Mouse (Mus musculus): Measurements from ENCODE around the gene Fam83c.

Gene Fam83c

DNA sequence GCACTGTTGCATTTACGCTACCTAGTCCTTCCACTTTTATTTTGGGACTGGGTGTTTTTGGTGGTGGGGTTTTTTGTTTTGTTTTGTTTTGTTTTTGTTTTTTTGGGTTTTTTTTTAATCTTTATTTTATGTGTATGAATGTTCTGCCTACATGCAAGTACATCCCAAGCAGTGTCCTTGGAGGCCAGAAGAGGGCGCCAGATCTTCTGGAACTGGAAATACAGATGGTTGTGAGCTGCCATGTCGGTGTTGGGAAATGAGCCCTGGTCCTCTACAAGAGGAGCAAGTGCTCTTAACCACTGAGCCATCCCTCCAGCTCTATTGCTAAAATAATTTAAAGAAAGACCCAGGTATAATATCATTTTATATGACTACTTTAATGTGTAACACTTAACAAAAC lies 31.9 kb downstream of the Fam83c start:
- no peak for DNase-seq (ENCODE audit: extremely low spot score, low read depth, low spot score)

DNA sequence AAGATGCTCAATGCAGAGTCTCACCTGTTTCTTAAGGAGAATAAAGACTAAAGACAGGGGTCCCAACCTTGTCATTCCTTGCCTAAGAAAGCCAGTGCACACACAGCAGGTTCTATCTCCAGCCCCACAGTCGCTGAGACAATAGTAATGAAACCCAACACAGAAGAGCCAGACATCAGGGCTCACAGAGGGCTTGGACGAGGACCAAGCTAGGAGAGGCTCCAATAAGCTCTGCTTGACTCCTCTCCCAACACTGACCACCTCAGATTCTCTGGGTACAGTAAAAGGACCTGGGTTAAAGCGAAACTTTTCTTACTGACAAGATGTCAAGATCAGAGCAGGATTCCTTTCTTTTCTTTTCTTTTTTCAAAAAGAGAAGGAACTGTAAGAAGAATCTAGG lies 36.0 kb downstream of the Fam83c start:
- DNase-seq (ENCODE audit: extremely low spot score, low read depth, low spot score), result no peak

DNA sequence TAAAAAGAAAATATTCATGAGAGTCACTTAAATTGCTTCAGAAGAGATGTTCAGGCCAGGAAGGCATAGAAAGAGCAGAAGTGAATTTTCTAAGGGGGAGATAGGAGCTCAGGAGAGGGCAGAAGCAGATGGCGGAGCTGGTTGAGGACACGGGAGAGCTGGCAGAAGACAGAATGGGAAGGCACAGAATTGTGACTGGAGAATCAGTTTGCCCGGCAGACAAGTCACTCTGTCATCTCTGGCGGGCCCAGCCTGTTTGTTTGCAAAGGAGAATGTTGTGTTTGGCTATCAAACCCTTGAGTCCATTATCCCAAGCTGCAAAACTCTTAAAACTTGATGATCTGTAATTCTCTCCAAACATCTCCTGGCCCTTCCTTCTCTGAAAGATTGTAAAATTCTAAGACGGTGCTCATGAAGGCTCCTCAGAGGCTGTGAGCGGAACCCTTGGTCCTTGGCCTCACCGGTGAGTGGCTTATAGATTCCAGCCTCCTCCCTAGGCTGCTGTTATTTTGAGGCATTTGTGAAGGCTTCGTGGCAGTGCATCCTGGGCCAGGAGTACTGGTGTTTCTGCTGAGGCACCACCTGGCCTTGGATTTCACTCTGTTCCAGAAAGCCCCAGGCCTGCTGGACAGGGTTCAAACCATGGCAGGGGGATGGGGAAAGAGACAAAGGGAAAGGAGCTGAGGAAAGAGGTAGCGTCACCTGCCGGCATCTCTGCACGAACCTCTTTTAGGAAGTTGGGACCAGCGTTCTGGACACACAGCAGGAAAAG lies 39.8 kb downstream of the Fam83c start:
- no peak for DNase-seq (ENCODE audit: extremely low spot score, low read depth, low spot score)

DNA sequence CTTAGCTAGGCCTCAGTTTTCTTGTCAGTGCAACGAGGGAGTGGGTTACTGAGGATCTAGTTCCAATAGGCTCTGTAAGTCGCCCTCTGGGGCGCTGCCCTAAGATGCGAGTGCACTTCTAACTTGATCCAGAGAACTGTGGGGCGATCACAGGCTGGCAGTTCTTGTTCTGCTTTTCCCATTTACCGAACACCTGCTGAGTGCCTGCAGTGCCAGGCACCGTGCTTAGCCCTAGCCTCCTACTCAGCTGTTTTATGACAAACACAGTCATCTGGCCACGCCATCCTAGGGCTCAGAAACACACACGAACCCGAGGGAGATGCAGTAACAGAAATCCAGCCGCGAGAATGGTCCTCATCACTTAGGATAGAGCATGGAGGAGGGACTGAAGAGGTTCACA lies 41.8 kb downstream of the Fam83c start:
- no peak for DNase-seq (ENCODE audit: extremely low spot score, low read depth, low spot score)

DNA sequence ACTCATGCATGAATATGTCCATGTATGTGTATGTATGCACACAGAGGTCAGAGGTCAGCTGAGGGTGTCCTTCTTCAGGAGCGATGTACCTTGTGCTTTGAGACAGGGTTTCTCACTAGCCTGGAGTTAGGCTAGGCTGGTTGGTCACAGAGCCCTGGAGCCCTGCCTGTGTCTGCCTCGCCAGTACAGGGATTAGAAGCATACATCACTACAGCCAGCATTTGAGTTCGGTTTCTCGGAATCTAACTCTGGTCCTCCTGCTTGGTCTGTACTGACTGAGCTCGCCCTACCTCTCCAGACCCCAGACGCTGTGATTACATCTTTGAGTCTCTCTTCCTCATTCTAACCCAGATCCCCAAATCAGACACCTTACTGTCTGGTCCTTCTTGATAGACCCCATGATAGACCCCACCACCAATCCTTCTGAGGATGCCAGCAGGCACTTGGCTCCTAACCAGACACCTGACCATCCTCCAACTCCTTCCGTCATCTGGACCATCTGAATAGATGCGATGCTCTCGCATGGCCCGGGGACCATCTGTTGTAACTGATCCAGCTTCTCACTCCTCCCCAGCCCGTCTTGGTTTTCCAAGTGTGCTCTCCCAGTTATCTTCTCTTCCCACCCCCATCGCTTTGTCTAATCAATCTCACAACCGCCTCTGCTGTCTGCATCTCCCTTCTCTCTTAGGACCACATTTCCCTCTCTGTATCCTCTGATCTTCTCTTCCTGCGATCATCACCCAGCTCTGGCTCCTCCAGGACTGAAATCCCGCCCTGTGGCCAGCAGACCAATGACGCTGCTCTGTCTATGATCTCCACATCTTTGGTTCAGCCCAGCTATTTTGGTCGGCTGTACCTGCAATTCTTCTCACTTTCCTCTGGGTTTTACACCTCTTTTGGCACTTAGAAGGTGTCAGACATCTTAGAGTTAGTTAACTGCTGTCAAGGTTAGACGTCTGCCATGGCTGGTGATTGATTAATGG lies 46.4 kb downstream of the Fam83c start:
- no peak for DNase-seq (ENCODE audit: extremely low spot score, low read depth, low spot score)

DNA sequence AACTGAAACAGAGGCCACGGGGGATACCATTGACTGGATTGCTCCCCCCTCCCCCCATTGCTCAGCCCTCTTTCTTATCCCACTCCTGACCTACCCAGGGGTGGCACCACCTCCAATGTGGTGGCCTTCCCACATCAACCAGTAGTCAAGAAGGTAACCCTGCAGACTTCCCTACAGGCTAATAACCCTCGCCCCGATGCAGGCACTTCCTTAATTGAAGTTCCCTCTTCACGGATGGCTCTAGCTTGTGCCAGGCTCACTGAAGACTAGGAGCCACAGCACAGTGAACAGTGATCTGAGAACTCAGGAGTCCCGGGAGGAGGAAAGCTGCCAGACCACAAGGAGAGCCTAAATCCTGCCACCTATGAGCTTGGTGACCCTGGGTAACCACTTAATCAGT lies 47.7 kb downstream of the Fam83c start:
- no peak for DNase-seq (ENCODE audit: extremely low spot score, low read depth, low spot score)

DNA sequence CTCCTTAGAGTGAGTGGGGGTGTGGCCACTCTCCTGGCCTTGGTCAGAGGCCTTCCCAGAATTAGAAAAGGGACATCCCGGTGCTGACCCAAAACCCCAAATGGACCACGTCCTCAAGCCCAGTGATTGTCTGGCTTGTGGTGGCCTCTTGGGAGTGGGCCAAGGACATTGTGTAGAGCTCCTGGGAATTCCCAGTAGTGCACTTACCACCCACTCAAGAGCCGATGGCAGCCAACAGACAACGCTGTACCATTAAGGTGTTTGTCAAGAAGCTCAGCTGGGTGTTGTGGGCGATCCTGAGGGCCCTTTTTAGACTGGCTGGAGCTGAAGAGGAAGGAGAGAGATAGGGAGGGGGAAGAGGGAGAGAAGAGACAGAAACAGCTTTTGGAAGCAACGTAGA lies 50.1 kb downstream of the Fam83c start:
- DNase-seq (ENCODE audit: extremely low spot score, low read depth, low spot score), result no peak

DNA sequence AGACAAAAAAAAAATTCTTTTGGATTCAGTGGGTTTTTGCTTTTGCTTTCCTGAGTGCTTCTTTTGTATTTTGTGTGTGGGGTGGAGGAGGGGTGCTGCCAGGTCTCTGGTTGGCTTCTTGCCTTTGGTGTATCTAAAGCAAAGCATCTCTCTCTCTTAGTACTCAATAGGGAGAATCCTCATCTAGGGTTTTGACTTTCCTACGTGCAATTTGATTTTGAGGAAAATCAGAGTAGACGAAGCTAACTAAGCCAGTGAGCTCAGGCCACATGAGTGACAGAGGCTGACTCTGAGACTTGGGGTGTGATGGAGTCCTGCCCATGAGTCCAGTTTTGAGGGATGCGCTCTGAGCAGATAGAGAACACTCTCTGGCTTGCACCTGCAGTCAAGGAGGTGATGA lies 55.1 kb downstream of the Fam83c start:
- no peak for DNase-seq (ENCODE audit: extremely low spot score, low read depth, low spot score)

DNA sequence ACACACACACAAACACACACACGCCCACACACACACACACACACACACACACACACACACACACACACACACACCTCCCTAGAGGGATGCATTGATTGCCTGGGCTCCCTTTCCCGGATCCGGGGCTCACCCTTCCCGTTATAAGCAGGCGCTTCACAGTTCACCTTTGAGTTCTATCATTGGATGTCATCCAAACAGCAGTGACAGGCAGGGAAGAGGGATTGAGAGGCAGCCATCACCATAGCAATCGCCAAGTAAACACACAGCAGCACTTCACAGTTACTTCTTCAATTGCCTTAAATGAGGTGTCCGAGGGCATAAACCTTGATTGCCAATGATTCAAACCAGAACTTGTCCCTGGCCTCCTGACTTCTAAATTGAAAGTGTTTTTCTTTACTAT lies 55.6 kb downstream of the Fam83c start:
- no peak for DNase-seq (ENCODE audit: extremely low spot score, low read depth, low spot score)

DNA sequence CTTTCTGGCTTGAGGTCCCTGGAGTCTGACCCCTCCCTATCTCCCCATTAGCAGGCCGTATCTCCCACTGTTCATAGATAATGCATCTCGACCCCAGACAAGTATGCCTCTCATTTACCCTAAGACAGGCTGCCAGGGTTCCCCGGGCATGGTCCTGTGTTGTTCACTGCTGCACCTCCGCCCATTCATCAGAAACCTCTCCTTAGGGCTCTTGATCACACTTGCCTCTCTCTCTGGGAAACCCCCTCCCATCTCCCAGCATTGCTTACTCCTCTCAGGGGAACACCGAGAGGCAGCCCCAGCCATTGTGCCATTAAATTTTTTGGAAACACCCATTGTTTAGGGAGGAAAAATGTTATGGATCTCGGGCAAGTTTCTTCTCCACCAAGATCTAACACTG lies 56.6 kb downstream of the Fam83c start:
- no peak for DNase-seq (ENCODE audit: extremely low spot score, low read depth, low spot score)

DNA sequence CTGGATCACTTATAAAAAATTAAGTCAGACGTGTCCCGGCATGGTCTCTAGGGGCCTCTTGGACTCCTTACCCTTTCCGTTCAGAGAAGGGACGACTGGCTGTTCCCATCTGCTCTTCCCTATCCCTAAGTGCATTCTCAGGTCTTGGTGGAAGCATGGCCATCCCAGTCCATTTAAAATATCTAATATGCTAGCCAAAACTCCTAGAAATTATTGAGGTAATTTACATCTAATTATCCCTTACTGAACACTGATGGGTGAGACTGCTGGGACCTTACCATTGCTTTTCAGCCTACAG lies 57.0 kb downstream of the Fam83c start:
- DNase-seq (ENCODE audit: extremely low spot score, low read depth, low spot score), result no peak
